Mouse (Mus musculus): Measurements from ENCODE around the gene Atp6v1c2. TPM values are rescaled to one million over a fixed set of nuclear protein-coding genes. Genes with fewer than 3 reads are reported as not detected.

Gene Atp6v1c2
- total and polyA plus RNA-seq, 3 experiments: not detected

DNA sequence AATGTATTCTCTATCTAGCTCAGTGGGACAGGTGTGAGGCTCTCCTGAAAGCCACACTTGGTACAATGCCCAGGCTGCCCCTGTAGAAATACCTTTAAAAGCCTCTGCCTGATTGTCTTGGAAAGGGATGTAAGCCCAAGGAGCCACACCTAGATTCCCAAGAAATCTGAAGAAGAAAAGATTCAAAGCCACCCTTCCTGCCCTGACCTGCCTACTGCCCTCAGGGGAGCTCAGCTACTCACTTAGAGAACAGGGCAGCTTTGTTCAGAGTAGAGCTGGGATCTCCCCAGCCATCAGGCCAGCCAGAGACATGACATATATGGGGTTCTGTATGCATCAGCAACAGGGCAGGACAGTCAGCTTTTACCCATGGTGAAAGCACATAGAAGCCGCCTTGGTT lies 29.3 kb downstream of the Atp6v1c2 start:
- Histone ChIP-seq H3K4me1 (ENCODE audit: control insufficient read depth in 1 of 2, insufficient read depth in 2 of 2, low read length in 2 of 2) (no peaks in the 10 kb centered on the region), H3K79me2 (ENCODE audit: control insufficient read depth, insufficient read depth, low read length, poor library complexity) (no peaks in the 10 kb centered on the region), H3K27ac (ENCODE audit: control insufficient read depth, low read depth, low read length) (no peak overlapping the region), H3K9ac (ENCODE audit: control insufficient read depth, low read depth, low read length, poor library complexity, severe bottlenecking) (no peak overlapping the region), H3K9me3 (replicated peaks; ENCODE audit: insufficient read depth, low read length) (no peaks in the 10 kb centered on the region), H3K4me3 (ENCODE audit: control insufficient read depth in 1 of 2, insufficient read depth in 1 of 2, low read depth in 2 of 2, low read length in 2 of 2) (no peak overlapping the region), H3K36me3 (ENCODE audit: control insufficient read depth in 1 of 2, insufficient read depth in 2 of 2, low read length in 2 of 2) (no peaks in the 10 kb centered on the region), H3K27me3 (ENCODE audit: control insufficient read depth in 1 of 2, insufficient read depth in 2 of 2, low read length in 2 of 2) (no peaks in the 10 kb centered on the region; a peak in 2 of 4 replicates)
- no peak for DNase-seq (ENCODE audit: low read depth, low spot score)
- TF ChIP-seq GATA1 (IDR thresholded peaks at IDR 0.05; ENCODE audit: low read depth, low read length): no peak
- no peak for TF ChIP-seq CHD2 (IDR thresholded peaks at IDR 0.05; ENCODE audit: low read length)
- no peak for TF ChIP-seq TAL1 (IDR thresholded peaks at IDR 0.05; ENCODE audit: low read length)
- no peak for TF ChIP-seq HCFC1 (IDR thresholded peaks at IDR 0.05; ENCODE audit: low read depth, low read length)
- TF ChIP-seq E2F4 (IDR thresholded peaks at IDR 0.05; ENCODE audit: borderline replicate concordance, low read depth, low read length): no peak
- TF ChIP-seq GABPA (IDR thresholded peaks at IDR 0.05; ENCODE audit: low read depth, low read length): no peak
- TF ChIP-seq ZKSCAN1 (IDR thresholded peaks at IDR 0.05; ENCODE audit: low read depth, low read length): no peak
- no peak for TF ChIP-seq TBP (IDR thresholded peaks at IDR 0.05; ENCODE audit: low read depth, low read length)
- TF ChIP-seq ZC3H11A (IDR thresholded peaks at IDR 0.05; ENCODE audit: low read depth, low read length): no peak
- TF ChIP-seq EP300 (IDR thresholded peaks at IDR 0.05; ENCODE audit: low read depth in 1 of 2, low read length in 2 of 2): no peak

DNA sequence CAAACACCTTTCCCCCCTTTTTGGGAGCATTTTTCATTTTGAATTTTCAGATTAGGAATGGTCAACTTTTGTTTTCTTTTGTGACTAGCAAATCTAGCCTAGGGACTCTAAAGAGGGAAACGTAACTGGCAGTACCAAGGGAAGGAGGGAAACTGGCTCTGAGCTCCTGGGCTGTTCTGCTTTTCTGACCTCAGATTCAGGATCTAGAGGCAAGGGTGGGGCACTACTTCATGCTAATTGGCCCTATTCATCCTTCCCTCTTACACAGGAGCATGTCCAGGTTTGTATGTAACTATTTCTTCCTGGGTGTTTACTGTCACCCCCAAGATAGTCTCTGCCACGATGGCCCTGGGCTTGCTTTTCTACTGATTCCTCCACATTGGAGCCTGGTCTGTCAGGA lies 32.3 kb downstream of the Atp6v1c2 start:
- H3K4me1 ChIP-seq (ENCODE audit: control insufficient read depth in 1 of 2, insufficient read depth in 2 of 2, low read length in 2 of 2): no peaks in the 10 kb centered on the region
- no peak for DNase-seq (ENCODE audit: low read depth, low spot score)
- TF ChIP-seq TCF12 (IDR thresholded peaks at IDR 0.05; ENCODE audit: low read depth, low read length) (no peak), ELF1 (IDR thresholded peaks at IDR 0.05; ENCODE audit: low read depth, low read length) (no peak)

GRCm38 (mm10) chr12:17290569-17290968 lies 38.6 kb downstream of the Atp6v1c2 start:
- Histone ChIP-seq H3K27ac (ENCODE audit: control insufficient read depth, low read depth, low read length) (no peak overlapping the region), H3K79me2 (ENCODE audit: control insufficient read depth, insufficient read depth, low read length, poor library complexity) (no peaks in the 10 kb centered on the region), H3K4me3 (ENCODE audit: control insufficient read depth in 1 of 2, insufficient read depth in 1 of 2, low read depth in 2 of 2, low read length in 2 of 2) (no peak overlapping the region), H3K4me1 (ENCODE audit: control insufficient read depth in 1 of 2, insufficient read depth in 2 of 2, low read length in 2 of 2) (no peaks in the 10 kb centered on the region), H3K9me3 (replicated peaks; ENCODE audit: insufficient read depth, low read length) (no peaks in the 10 kb centered on the region), H3K27me3 (ENCODE audit: control insufficient read depth in 1 of 2, insufficient read depth in 2 of 2, low read length in 2 of 2) (no peaks in the 10 kb centered on the region; a peak in 1 of 4 replicates), H3K9ac (ENCODE audit: control insufficient read depth, low read depth, low read length, poor library complexity, severe bottlenecking) (no peak overlapping the region), H3K36me3 (ENCODE audit: control insufficient read depth in 1 of 2, insufficient read depth in 2 of 2, low read length in 2 of 2) (no peaks in the 10 kb centered on the region)
- no peak for TF ChIP-seq MAFK (IDR thresholded peaks at IDR 0.05; ENCODE audit: borderline replicate concordance, low read depth, low read length)
- TF ChIP-seq GATA1 (IDR thresholded peaks at IDR 0.05; ENCODE audit: low read depth, low read length): no peak
- DNase-seq (ENCODE audit: low read depth, low spot score): no peak

More for the DNA sequence above, 32.3 kb downstream of the Atp6v1c2 start:
- H3K27ac ChIP-seq (ENCODE audit: control insufficient read depth, low read depth, low read length): no peak overlapping the region
- H3K9ac ChIP-seq (ENCODE audit: control insufficient read depth, low read depth, low read length, poor library complexity, severe bottlenecking): no peak overlapping the region
- no peaks in the 10 kb centered on the region for H3K79me2 ChIP-seq (ENCODE audit: control insufficient read depth, insufficient read depth, low read length, poor library complexity)
- H3K36me3 ChIP-seq (ENCODE audit: control insufficient read depth in 1 of 2, insufficient read depth in 2 of 2, low read length in 2 of 2): no peaks in the 10 kb centered on the region
- no peak overlapping the region for H3K4me3 ChIP-seq (ENCODE audit: control insufficient read depth in 1 of 2, insufficient read depth in 1 of 2, low read depth in 2 of 2, low read length in 2 of 2)
- H3K27me3 ChIP-seq (ENCODE audit: control insufficient read depth in 1 of 2, insufficient read depth in 2 of 2, low read length in 2 of 2): no peaks in the 10 kb centered on the region; a peak in 2 of 4 replicates
- no peaks in the 10 kb centered on the region for H3K9me3 ChIP-seq (replicated peaks; ENCODE audit: insufficient read depth, low read length)
